Mouse (Mus musculus) mature B cell (primary cell): ENCODE data around the gene Rnf166.

ENCODE experiments used
- in situ Hi-C: fragments of 300-500 bp; cut with MboI; formaldehyde crosslinking; loops from 2 replicates; pipeline ENCODE4 v1.14.3; 2019

The Rnf166 gene

GRCm38 (mm10) chr8:122475580-122476320, at the start of gene Rnf166, which contains the start of gene Ctu2:
TSS of gene Rnf166 (minus strand) at chr8:122476064.
TSS of gene Ctu2 (plus strand) at chr8:122476143.
- in situ Hi-C loops: no loop called here

DNA sequence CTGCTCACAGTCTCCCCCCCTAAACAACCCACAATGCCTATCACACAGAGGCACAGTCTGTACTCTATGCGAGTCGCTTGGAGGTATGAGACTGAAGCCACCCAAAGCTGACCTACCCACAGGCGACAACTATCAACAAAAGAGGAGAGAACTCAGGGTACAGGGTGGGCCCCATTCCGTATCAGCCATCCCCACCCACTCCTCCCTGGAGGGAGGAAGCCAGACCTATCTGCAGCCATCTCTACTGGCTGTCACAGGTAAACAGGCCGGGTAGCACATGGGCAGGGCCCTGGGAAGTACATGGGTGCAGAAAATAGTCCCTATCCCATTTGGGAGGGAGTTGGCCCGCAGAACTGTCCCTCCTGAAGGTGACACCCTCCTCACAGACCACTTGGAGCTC, 49.1 kb upstream of the Rnf166 start:
- in situ Hi-C loops: no loop called here

DNA sequence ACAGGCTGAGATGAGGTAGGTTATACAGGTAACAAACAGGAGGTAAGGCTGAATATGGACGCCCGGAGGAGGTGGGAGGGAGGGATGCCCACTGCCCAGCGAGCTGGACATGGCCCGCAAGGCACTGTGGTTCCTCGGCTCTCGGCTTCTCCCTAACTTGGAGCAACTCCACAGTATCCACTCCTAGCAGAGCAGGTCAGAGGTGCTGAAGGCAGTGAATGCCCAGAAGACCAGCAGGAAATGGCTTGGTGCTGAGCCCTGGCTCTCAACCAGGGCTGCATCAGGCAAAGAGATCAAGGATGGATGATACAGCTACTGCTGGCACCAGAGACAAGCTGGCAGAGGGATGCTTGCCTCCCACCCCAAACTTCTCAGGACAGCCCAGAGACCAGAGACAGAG, 48.6 kb upstream of the Rnf166 start:
- in situ Hi-C loops: no loop called here

GRCm38 (mm10) chr8:122523652-122524360, 47.9 kb upstream of the Rnf166 start:
- in situ Hi-C loops: no loop called here

- in situ Hi-C loops: no loop called here
These were observed 47.2 kb upstream of the Rnf166 start for GRCm38 (mm10) chr8:122522796-122523651.

DNA sequence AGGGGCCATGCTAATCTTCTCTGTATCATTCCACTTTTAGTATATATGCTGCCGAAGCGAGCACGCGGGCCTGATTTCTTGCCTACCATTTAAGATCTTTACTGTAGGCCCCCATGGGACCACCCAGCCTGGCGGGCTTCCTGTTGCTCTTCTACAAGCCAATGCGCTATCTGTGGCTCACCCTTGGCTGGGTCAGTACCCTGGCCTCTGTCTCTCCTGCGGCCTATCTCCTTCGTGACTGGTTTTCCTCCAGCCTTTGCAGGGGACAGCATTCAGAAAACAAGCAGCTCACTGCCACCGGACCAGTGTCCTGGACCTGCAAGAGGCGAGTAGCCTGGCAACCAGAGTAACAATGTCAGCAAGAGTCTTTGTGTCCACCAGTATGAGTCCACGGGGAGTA, 44.7 kb upstream of the Rnf166 start:
- in situ Hi-C loops: no loop called here

DNA sequence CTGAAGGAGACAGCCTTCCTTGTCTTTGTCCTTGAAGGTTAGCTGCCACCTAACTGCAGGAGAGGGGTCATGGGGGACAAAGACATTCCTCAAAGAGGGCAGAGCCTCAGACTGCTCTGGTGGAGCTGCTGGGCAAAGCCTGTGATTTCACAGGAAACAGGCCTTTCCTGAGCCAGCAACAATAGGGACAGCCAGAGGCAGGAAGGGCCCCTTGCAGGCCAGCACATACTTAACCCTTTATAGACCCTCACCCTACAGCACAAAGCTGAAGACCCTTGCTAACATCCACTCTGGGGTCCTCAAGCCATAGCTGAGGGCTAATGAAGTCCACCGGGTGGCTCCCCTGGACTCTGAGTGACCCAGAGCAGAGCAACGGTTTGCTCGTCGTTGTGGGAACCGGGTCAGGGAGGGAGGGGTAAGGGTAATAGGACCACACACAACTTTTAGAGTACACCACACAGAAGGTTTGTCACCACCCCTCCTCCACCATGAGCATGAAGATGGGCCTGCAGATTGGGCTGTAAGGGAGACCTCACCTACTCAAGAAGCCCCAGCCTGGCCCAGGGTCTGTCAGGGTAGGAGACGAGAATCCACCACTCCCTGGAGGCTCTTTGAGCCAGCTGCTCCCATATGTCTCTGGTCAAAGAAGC, 41.8 kb upstream of the Rnf166 start:
- in situ Hi-C loops: no loop called here

- in situ Hi-C loops: no loop called here
These were observed 39.8 kb upstream of the Rnf166 start for GRCm38 (mm10) chr8:122515699-122516098.

DNA sequence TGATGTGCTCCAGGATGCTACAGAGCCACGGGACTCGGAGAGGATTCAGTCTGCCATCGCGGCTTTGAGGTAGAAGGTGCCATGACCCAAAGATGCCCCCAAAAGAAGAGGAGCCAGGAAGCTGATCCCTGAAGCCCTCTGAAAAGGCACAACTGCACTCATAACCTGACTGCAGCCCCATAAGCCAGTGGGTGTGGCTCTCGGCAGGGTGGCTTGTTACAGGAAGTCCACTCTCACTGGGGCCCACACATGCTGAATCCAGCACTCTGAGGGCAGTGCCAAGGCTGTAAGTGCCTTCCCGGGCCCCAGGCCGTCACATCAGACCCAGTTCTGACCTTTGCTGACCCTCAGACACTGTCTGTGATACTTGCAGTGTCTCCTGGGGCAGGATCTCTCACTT, 36.5 kb upstream of the Rnf166 start:
- in situ Hi-C loops: no loop called here

DNA sequence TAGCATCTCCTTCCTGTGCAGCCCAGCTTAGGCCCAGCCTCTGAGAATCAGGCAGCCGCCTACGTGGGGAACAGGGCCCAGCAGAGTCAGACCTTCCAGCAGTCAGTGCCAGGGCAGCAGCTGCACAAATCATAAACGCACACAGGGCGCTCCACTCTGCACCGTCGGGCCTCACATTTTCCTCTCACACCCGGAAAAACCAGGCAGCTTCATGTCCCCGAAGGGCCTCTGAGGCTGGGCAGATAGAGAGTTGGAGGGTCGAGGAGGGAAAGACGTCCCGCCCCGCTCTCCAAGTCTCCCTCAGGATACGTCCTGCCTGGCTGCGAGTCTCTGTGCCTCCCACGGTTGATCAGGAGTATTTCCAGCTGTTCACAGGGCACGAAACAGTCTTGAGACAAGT, 35.7 kb upstream of the Rnf166 start:
- in situ Hi-C loops: no loop called here

GRCm38 (mm10) chr8:122500856-122501255, 25.0 kb upstream of the Rnf166 start:
- in situ Hi-C loops: loop anchor here (5.0 to 10.0 kb wide), 2 partner anchors 46 to 334 kb away; no protein-coding TSS in a partner anchor

- in situ Hi-C loops: no loop called here
These were observed 22.0 kb upstream of the Rnf166 start for GRCm38 (mm10) chr8:122497912-122498311.

- in situ Hi-C loops: no loop called here
These were observed 21.3 kb upstream of the Rnf166 start for GRCm38 (mm10) chr8:122497016-122497734.

- in situ Hi-C loops: no loop called here
These were observed 12.5 kb upstream of the Rnf166 start for GRCm38 (mm10) chr8:122488387-122488786.

DNA sequence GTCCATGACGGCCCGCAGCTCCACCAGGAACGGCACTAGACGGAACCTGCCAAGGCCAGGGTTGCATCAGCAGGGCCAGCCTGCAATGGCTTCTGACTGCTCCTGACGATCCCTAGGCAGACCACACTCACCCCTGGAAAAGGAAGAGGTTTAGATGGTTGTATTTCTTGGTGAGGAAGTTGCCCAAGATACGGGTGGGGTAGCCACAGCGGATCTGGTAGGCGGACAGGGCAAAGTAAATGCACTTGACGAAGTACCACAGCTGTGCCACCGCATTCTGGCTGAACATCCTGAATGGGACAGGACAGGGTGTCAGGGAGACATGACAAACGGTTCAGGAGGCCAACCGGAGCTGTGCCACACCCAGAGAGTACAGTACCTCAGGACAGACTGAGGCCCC, 9.0 kb upstream of the Rnf166 start:
- in situ Hi-C loops: no loop called here

GRCm38 (mm10) chr8:122483877-122484276, 8.0 kb upstream of the Rnf166 start:
- in situ Hi-C loops: no loop called here

- in situ Hi-C loops: no loop called here
These were observed 6.6 kb upstream of the Rnf166 start for GRCm38 (mm10) chr8:122482448-122482847.

- in situ Hi-C loops: no loop called here
These were observed 808 bp downstream of the Rnf166 start for GRCm38 (mm10) chr8:122474951-122475560.

DNA sequence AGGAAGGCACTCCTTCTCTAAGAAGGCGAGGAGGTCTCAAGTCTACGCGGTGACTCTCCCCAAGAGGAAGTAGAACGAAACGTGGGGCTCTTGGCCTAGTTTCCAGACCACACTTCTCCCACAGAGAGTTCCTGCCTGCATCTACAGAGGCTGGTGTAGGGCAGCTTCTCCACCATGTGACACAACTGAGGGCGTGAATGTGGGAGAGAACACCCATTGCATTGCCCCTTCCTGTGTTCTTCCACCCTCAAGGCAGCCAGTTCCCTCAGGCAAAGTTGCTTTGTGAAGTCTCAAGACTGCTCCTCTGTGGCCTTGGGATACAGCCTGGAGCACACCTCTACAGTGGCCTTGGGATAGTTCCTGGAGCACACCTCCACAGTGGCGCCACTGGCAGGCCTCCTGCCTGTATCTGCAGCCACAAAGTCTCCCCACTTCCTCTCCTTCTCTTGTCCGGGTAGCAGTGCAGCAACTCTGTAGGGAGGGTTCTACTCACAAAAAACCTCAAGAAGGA, 1.9 kb downstream of the Rnf166 start:
- in situ Hi-C loops: no loop called here

DNA sequence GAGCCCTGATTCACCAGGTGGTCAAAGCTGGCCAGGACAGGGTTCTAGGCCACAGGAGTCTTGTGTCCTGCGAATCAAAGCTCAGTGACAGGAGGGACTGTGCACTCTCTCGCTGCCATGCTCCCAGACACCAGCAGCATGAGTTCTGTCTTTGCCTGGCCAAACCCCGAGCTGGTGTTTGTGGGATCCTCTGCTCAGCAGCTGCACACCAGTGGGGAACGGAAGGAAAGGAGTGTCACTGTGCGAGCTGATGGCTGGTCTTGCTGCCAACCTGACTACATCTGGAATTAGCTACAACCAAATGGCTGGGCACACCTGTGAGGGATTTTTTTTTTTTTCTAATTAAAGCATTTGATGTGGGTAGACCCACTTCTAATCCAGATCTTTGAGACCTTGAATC, 5.2 kb downstream of the Rnf166 start:
- in situ Hi-C loops: no loop called here

GRCm38 (mm10) chr8:122469965-122470364, 5.9 kb downstream of the Rnf166 start:
- in situ Hi-C loops: no loop called here
